Mouse (Mus musculus): ENCODE results near the gene Sec63. TPM values are rescaled to one million over a fixed set of nuclear protein-coding genes. Genes with fewer than 3 reads are reported as not detected.

Gene Sec63
- polyA plus RNA-seq, 1 experiment: 22.1 TPM

- TF ChIP-seq MAX (IDR thresholded peaks at IDR 0.05) (no peak), MYOG (IDR thresholded peaks at IDR 0.05; ENCODE audit: control insufficient read depth, extremely low read depth, insufficient read length) (no peak), CEBPB (IDR thresholded peaks at IDR 0.05; ENCODE audit: low read depth) (no peak), MYOD1 (IDR thresholded peaks at IDR 0.05; ENCODE audit: control insufficient read depth, insufficient read length, low read depth) (no peak), USF1 (IDR thresholded peaks at IDR 0.05; ENCODE audit: low read depth) (no peak), CTCF (IDR thresholded peaks at IDR 0.05; ENCODE audit: control insufficient read depth, insufficient read depth, insufficient read length) (no peak), FOSL1 (IDR thresholded peaks at IDR 0.05; ENCODE audit: insufficient read depth, low read length, poor library complexity, severe bottlenecking) (no peak)
- Histone ChIP-seq H3K4me3 (ENCODE audit: insufficient read depth, poor library complexity, severe bottlenecking) (no peak overlapping the region), H3K79me3 (ENCODE audit: low read depth) (no peaks in the 10 kb centered on the region), H3K36me3 (ENCODE audit: control insufficient read depth, insufficient read depth) (no peaks in the 10 kb centered on the region), H3K79me2 (ENCODE audit: control insufficient read depth, insufficient read depth) (no peaks in the 10 kb centered on the region), H3K27me3 (ENCODE audit: control insufficient read depth, insufficient read depth, insufficient read length) (no peaks in the 10 kb centered on the region), H3ac (ENCODE audit: control insufficient read depth, insufficient read length, low read depth) (no peak overlapping the region)
Measured at GRCm38 (mm10) chr10:42873077-42873595, 111.8 kb downstream of the Sec63 start.

- H3K4me3 ChIP-seq (ENCODE audit: insufficient read depth, poor library complexity, severe bottlenecking): no peak overlapping the region
- H3K36me3 ChIP-seq (ENCODE audit: control insufficient read depth, insufficient read depth): no peaks in the 10 kb centered on the region
- no peaks in the 10 kb centered on the region for H3K79me2 ChIP-seq (ENCODE audit: control insufficient read depth, insufficient read depth)
- H3K27me3 ChIP-seq (ENCODE audit: control insufficient read depth, insufficient read depth, insufficient read length): no peaks in the 10 kb centered on the region
- H3K79me3 ChIP-seq (ENCODE audit: low read depth): no peaks in the 10 kb centered on the region
- TF ChIP-seq MYOG (IDR thresholded peaks at IDR 0.05; ENCODE audit: control insufficient read depth, extremely low read depth, insufficient read length) (no peak), CEBPB (IDR thresholded peaks at IDR 0.05; ENCODE audit: low read depth) (no peak), FOSL1 (IDR thresholded peaks at IDR 0.05; ENCODE audit: insufficient read depth, low read length, poor library complexity, severe bottlenecking) (no peak), MAX (IDR thresholded peaks at IDR 0.05) (no peak), USF1 (IDR thresholded peaks at IDR 0.05; ENCODE audit: low read depth) (no peak), MYOD1 (IDR thresholded peaks at IDR 0.05; ENCODE audit: control insufficient read depth, insufficient read length, low read depth) (no peak), CTCF (IDR thresholded peaks at IDR 0.05; ENCODE audit: control insufficient read depth, insufficient read depth, insufficient read length) (no peak)
- no peak overlapping the region for H3ac ChIP-seq (ENCODE audit: control insufficient read depth, insufficient read length, low read depth)
Measured at GRCm38 (mm10) chr10:42876172-42876571, 114.9 kb downstream of the Sec63 start.

GRCm38 (mm10) chr10:42879269-42879681 lies 118.0 kb downstream of the Sec63 start:
- no peak overlapping the region for H3ac ChIP-seq (ENCODE audit: control insufficient read depth, insufficient read length, low read depth)
- no peaks in the 10 kb centered on the region for H3K36me3 ChIP-seq (ENCODE audit: control insufficient read depth, insufficient read depth)
- H3K27me3 ChIP-seq (ENCODE audit: control insufficient read depth, insufficient read depth, insufficient read length): peaks cover 6% of the 10 kb centered on the region
- TF ChIP-seq MYOD1 (IDR thresholded peaks at IDR 0.05; ENCODE audit: control insufficient read depth, insufficient read length, low read depth) (no peak), CTCF (IDR thresholded peaks at IDR 0.05; ENCODE audit: control insufficient read depth, insufficient read depth, insufficient read length) (no peak), MYOG (IDR thresholded peaks at IDR 0.05; ENCODE audit: control insufficient read depth, extremely low read depth, insufficient read length) (no peak), MAX (IDR thresholded peaks at IDR 0.05) (no peak), FOSL1 (IDR thresholded peaks at IDR 0.05; ENCODE audit: insufficient read depth, low read length, poor library complexity, severe bottlenecking) (no peak), CEBPB (IDR thresholded peaks at IDR 0.05; ENCODE audit: low read depth) (no peak), USF1 (IDR thresholded peaks at IDR 0.05; ENCODE audit: low read depth) (no peak)
- H3K79me3 ChIP-seq (ENCODE audit: low read depth): no peaks in the 10 kb centered on the region
- H3K79me2 ChIP-seq (ENCODE audit: control insufficient read depth, insufficient read depth): no peaks in the 10 kb centered on the region
- H3K4me3 ChIP-seq (ENCODE audit: insufficient read depth, poor library complexity, severe bottlenecking): no peak overlapping the region

GRCm38 (mm10) chr10:42879682-42880081 lies 118.4 kb downstream of the Sec63 start:
- Histone ChIP-seq H3K79me3 (ENCODE audit: low read depth) (no peaks in the 10 kb centered on the region), H3K36me3 (ENCODE audit: control insufficient read depth, insufficient read depth) (no peaks in the 10 kb centered on the region), H3K79me2 (ENCODE audit: control insufficient read depth, insufficient read depth) (no peaks in the 10 kb centered on the region), H3K4me3 (ENCODE audit: insufficient read depth, poor library complexity, severe bottlenecking) (no peak overlapping the region), H3ac (ENCODE audit: control insufficient read depth, insufficient read length, low read depth) (no peak overlapping the region), H3K27me3 (ENCODE audit: control insufficient read depth, insufficient read depth, insufficient read length) (peaks cover 6% of the 10 kb centered on the region)
- no peak for TF ChIP-seq USF1 (IDR thresholded peaks at IDR 0.05; ENCODE audit: low read depth)
- no peak for TF ChIP-seq CTCF (IDR thresholded peaks at IDR 0.05; ENCODE audit: control insufficient read depth, insufficient read depth, insufficient read length)
- TF ChIP-seq CEBPB (IDR thresholded peaks at IDR 0.05; ENCODE audit: low read depth): no peak
- TF ChIP-seq MAX (IDR thresholded peaks at IDR 0.05): no peak
- no peak for TF ChIP-seq MYOD1 (IDR thresholded peaks at IDR 0.05; ENCODE audit: control insufficient read depth, insufficient read length, low read depth)
- TF ChIP-seq MYOG (IDR thresholded peaks at IDR 0.05; ENCODE audit: control insufficient read depth, extremely low read depth, insufficient read length): no peak

Other genes with a start within 250 kb of the Sec63 start
- not detected for gene Nr2e1, start 177.9 kb upstream of the Sec63 start, polyA plus RNA-seq (2012; fragmentation: generic; extraction: Trizol)
- gene Ostm1, start 177.7 kb upstream of the Sec63 start, polyA plus RNA-seq (2012; fragmentation: generic; extraction: Trizol): 7.7 TPM
- 2.3 TPM for gene Scml4, start 98.9 kb downstream of the Sec63 start, polyA plus RNA-seq (2012; fragmentation: generic; extraction: Trizol)